Mouse (Mus musculus): ENCODE measurements around the gene Vezf1.

DNA sequence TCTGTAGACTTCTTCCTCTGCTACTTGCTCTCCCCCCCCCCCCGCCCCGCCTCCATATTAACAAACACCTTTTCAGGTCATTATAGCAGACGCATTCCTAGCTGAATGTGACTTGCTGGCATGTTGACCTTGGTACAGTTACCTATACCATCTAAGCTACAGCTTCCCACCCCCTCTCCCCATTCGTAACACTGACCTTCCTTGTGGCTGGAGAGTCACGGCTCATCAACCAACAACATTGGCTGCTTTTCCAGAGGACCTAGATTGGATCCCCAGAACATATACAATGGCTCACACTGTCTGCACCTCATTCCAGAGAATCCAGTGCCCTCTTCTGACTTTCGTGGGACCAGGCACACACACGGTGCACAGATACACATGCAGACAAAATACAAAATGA lies 57.4 kb downstream of the Vezf1 start:
- TF ChIP-seq HCFC1 (IDR thresholded peaks at IDR 0.05; ENCODE audit: low read depth, low read length) (no peak), POLR2A (IDR thresholded peaks at IDR 0.05; ENCODE audit: control insufficient read depth in 1 of 2, insufficient read depth in 1 of 2, low read depth in 1 of 2, low read length in 2 of 2, poor library complexity in 1 of 2) (no peak), ZKSCAN1 (IDR thresholded peaks at IDR 0.05; ENCODE audit: low read depth, low read length) (no peak), ELF1 (IDR thresholded peaks at IDR 0.05; ENCODE audit: low read depth, low read length) (no peak), CTCF (IDR thresholded peaks at IDR 0.05 in 2 of 3, conservative IDR thresholded peaks at IDR 0.05 in 1 of 3; ENCODE audit: control insufficient read depth in 1 of 3, insufficient read depth in 1 of 3, low read depth in 2 of 3, low read length in 3 of 3, poor library complexity in 1 of 3, severe bottlenecking in 1 of 3) (no peak)
